Mouse (Mus musculus): ENCODE data around the gene Krtap27-1.

Gene Krtap27-1

GRCm38 (mm10) chr16:88671571-88671970 is at the start of gene Krtap27-1:
Krtap27-1 (minus strand) TSS chr16:88671671.
- no peak for DNase-seq (ENCODE audit: low spot score in 2 of 2)

- DNase-seq (ENCODE audit: low spot score in 2 of 2): no peak
Measured at GRCm38 (mm10) chr16:88720031-88720430, 48.6 kb upstream of the Krtap27-1 start.

- DNase-seq (ENCODE audit: low spot score in 2 of 2): no peak
Measured at GRCm38 (mm10) chr16:88716549-88716948, 45.1 kb upstream of the Krtap27-1 start.

GRCm38 (mm10) chr16:88711245-88711644 is 39.8 kb upstream of the Krtap27-1 start:
- no peak for DNase-seq (ENCODE audit: low spot score in 2 of 2)

GRCm38 (mm10) chr16:88710757-88711156 is 39.3 kb upstream of the Krtap27-1 start:
- no peak for DNase-seq (ENCODE audit: low spot score in 2 of 2)

GRCm38 (mm10) chr16:88707496-88708012 is 36.1 kb upstream of the Krtap27-1 start, which contains the start of gene 2310061N02Rik:
2310061N02Rik (minus strand) TSS chr16:88707962.
- no peak for DNase-seq (ENCODE audit: low spot score in 2 of 2)

- DNase-seq (ENCODE audit: low spot score in 2 of 2): no peak
Measured at GRCm38 (mm10) chr16:88701072-88701864, 29.8 kb upstream of the Krtap27-1 start.

GRCm38 (mm10) chr16:88696256-88696655 is 24.8 kb upstream of the Krtap27-1 start:
- no peak for DNase-seq (ENCODE audit: low spot score in 2 of 2)

- DNase-seq (ENCODE audit: low spot score in 2 of 2): no peak
Measured at GRCm38 (mm10) chr16:88681282-88681681, 9.8 kb upstream of the Krtap27-1 start.

- DNase-seq (ENCODE audit: low spot score in 2 of 2): no peak
Measured at GRCm38 (mm10) chr16:88679099-88679498, 7.6 kb upstream of the Krtap27-1 start.

- DNase-seq (ENCODE audit: low spot score in 2 of 2): no peak
Measured at GRCm38 (mm10) chr16:88657426-88657825, 14.0 kb downstream of the Krtap27-1 start.

- DNase-seq (ENCODE audit: low spot score in 2 of 2): no peak
Measured at GRCm38 (mm10) chr16:88651952-88652351, 19.5 kb downstream of the Krtap27-1 start.

GRCm38 (mm10) chr16:88651082-88651481 is 20.4 kb downstream of the Krtap27-1 start:
- DNase-seq (ENCODE audit: low spot score in 2 of 2): no peak

- no peak for DNase-seq (ENCODE audit: low spot score in 2 of 2)
Measured at GRCm38 (mm10) chr16:88647358-88647846, 24.1 kb downstream of the Krtap27-1 start, which contains the start of gene Krtap26-1. Krtap26-1 (minus strand) TSS chr16:88647796.

- no peak for DNase-seq (ENCODE audit: low spot score in 2 of 2)
Measured at GRCm38 (mm10) chr16:88646366-88647111, 24.9 kb downstream of the Krtap27-1 start.

- no peak for DNase-seq (ENCODE audit: low spot score in 2 of 2)
Measured at GRCm38 (mm10) chr16:88640053-88640452, 31.4 kb downstream of the Krtap27-1 start.

GRCm38 (mm10) chr16:88635142-88635541 is 36.3 kb downstream of the Krtap27-1 start:
- DNase-seq (ENCODE audit: low spot score in 2 of 2): no peak

- no peak for DNase-seq (ENCODE audit: low spot score in 2 of 2)
Measured at GRCm38 (mm10) chr16:88631474-88631873, 40.0 kb downstream of the Krtap27-1 start.

- no peak for DNase-seq (ENCODE audit: low spot score in 2 of 2)
Measured at GRCm38 (mm10) chr16:88627566-88627965, 43.9 kb downstream of the Krtap27-1 start, which contains the start of gene 2310079G19Rik. 2310079G19Rik (minus strand) TSS chr16:88627666.
